Mouse (Mus musculus) MEL (cell line): Measurements from ENCODE around the gene Gm11060. TPM values are rescaled to one million over a fixed set of nuclear protein-coding genes. Genes with fewer than 3 reads are reported as not detected.

ENCODE experiments used
- DNase-seq: peaks from one replicate; pipeline ENCODE4 v3.0.0; 2011; ENCODE audit warnings: low read depth, low spot score
- H3K27ac ChIP-seq: 2 replicates; pipeline ENCODE4 v1.5.1; 2012; ENCODE audit warnings: low read depth, mild to moderate bottlenecking, control low read depth, low read length, moderate library complexity; ENCODE audit not compliant: control insufficient read depth
- H3K27me3 ChIP-seq, 2 experiments: fragments of 150-350 bp in 1 of 2; sonication (generic) in 1 of 2; 2 replicates each; pipeline ENCODE4 v1.6.1; 2012; ENCODE audit warnings: low read length in 2 of 2, mild to moderate bottlenecking in 2 of 2, improper control_type of control experiment in 1 of 2, moderate library complexity in 1 of 2; ENCODE audit not compliant: insufficient read depth in 2 of 2, control insufficient read depth in 1 of 2
- H3K36me3 ChIP-seq, 2 experiments: 2 replicates each; pipeline ENCODE4 v1.6.1; 2012 to 2014; ENCODE audit warnings: low read length in 2 of 2, improper control_type of control experiment in 1 of 2, inconsistent platforms in 1 of 2, mild to moderate bottlenecking in 1 of 2; ENCODE audit not compliant: insufficient read depth in 2 of 2, control insufficient read depth in 1 of 2
- H3K4me1 ChIP-seq, 2 experiments: fragments of 150-350 bp in 1 of 2; sonication (generic) in 1 of 2; 2 replicates each; pipeline ENCODE4 v1.6.1; 2012; ENCODE audit warnings: low read length in 2 of 2, improper control_type of control experiment in 1 of 2, mild to moderate bottlenecking in 1 of 2; ENCODE audit not compliant: insufficient read depth in 2 of 2, control insufficient read depth in 1 of 2
- H3K4me3 ChIP-seq, 2 experiments: fragments of 150-350 bp in 1 of 2; sonication (generic) in 1 of 2; 2 replicates each; pipeline ENCODE4 v1.5.1; 2012; ENCODE audit warnings: low read depth in 2 of 2, low read length in 2 of 2, mild to moderate bottlenecking in 2 of 2, moderate library complexity in 2 of 2, control low read depth in 1 of 2, improper control_type of control experiment in 1 of 2; ENCODE audit not compliant: control insufficient read depth in 1 of 2, insufficient read depth in 1 of 2
- H3K79me2 ChIP-seq: 2 replicates; pipeline ENCODE4 v1.6.1; 2012; ENCODE audit warnings: mild to moderate bottlenecking, low read length, moderate library complexity; ENCODE audit not compliant: control insufficient read depth, poor library complexity, insufficient read depth
- H3K9ac ChIP-seq: 2 replicates; pipeline ENCODE4 v1.6.1; 2012; ENCODE audit warnings: low read depth, mild to moderate bottlenecking, control low read depth, low read length, moderate library complexity; ENCODE audit not compliant: control insufficient read depth, poor library complexity, severe bottlenecking
- H3K9me3 ChIP-seq: fragments of 150-350 bp; sonication (generic); replicated peaks from 2 replicates; pipeline ENCODE4 v1.6.1; 2012; ENCODE audit warnings: mild to moderate bottlenecking, low read length, improper control_type of control experiment, moderate library complexity; ENCODE audit not compliant: insufficient read depth
- BHLHE40 ChIP-seq: IDR thresholded peaks from 2 replicates; pipeline ENCODE4 v1.6.1; 2012; ENCODE audit warnings: low read depth, mild to moderate bottlenecking, inconsistent platforms, low read length, improper control_type of control experiment, borderline replicate concordance
- CHD1 ChIP-seq: IDR thresholded peaks from 2 replicates; pipeline ENCODE4 v1.6.1; 2012; ENCODE audit warnings: low read depth, mild to moderate bottlenecking, inconsistent platforms, low read length, improper control_type of control experiment
- CHD2 ChIP-seq: IDR thresholded peaks from 2 replicates; pipeline ENCODE4 v1.6.1; 2011; ENCODE audit warnings: low read length, improper control_type of control experiment
- CTCF ChIP-seq, 3 experiments: IDR thresholded peaks in 2 of 3; conservative IDR thresholded peaks in 1 of 3; 2 replicates each; pipeline ENCODE4 v1.5.1; 2011 to 2012; ENCODE audit warnings: low read length in 3 of 3, low read depth in 2 of 3, mild to moderate bottlenecking in 2 of 3, improper control_type of control experiment in 1 of 3, inconsistent platforms in 1 of 3, mixed read lengths in 1 of 3, moderate library complexity in 1 of 3; ENCODE audit not compliant: control insufficient read depth in 1 of 3, insufficient read depth in 1 of 3, poor library complexity in 1 of 3, severe bottlenecking in 1 of 3
- ELF1 ChIP-seq: IDR thresholded peaks from 2 replicates; pipeline ENCODE4 v1.6.1; 2014; ENCODE audit warnings: low read depth, mild to moderate bottlenecking, inconsistent platforms, low read length, improper control_type of control experiment, moderate library complexity
- EP300 ChIP-seq, 2 experiments: IDR thresholded peaks; 2 replicates each; pipeline ENCODE4 v1.6.1; 2011; ENCODE audit warnings: improper control_type of control experiment in 2 of 2, low read length in 2 of 2, low read depth in 1 of 2, mild to moderate bottlenecking in 1 of 2
- GABPA ChIP-seq: IDR thresholded peaks from 2 replicates; pipeline ENCODE4 v1.6.1; 2012; ENCODE audit warnings: low read depth, mild to moderate bottlenecking, inconsistent platforms, low read length, improper control_type of control experiment, moderate library complexity
- GATA1 ChIP-seq: IDR thresholded peaks from 2 replicates; pipeline ENCODE4 v1.6.1; 2011; ENCODE audit warnings: low read depth, low read length, improper control_type of control experiment
- HCFC1 ChIP-seq: IDR thresholded peaks from 2 replicates; pipeline ENCODE4 v1.6.1; 2012; ENCODE audit warnings: low read depth, mild to moderate bottlenecking, inconsistent platforms, low read length, improper control_type of control experiment, moderate library complexity
- MAZ ChIP-seq: IDR thresholded peaks from 2 replicates; pipeline ENCODE4 v1.6.1; 2012; ENCODE audit warnings: low read depth, mild to moderate bottlenecking, inconsistent platforms, low read length, improper control_type of control experiment
- MYC ChIP-seq: IDR thresholded peaks from 2 replicates; pipeline ENCODE4 v1.6.1; 2011; ENCODE audit warnings: low read depth, mild to moderate bottlenecking, low read length, improper control_type of control experiment, moderate library complexity
- NELFE ChIP-seq: IDR thresholded peaks from 2 replicates; pipeline ENCODE4 v1.6.1; 2011; ENCODE audit warnings: low read depth, low read length, improper control_type of control experiment
- NRF1 ChIP-seq: IDR thresholded peaks from 2 replicates; pipeline ENCODE4 v1.6.1; 2014; ENCODE audit warnings: low read depth, mild to moderate bottlenecking, inconsistent platforms, low read length, improper control_type of control experiment, moderate library complexity; ENCODE audit not compliant: poor library complexity, insufficient read depth, severe bottlenecking
- POLR2AphosphoS5 ChIP-seq: IDR thresholded peaks from 2 replicates; pipeline ENCODE4 v1.6.1; 2012; ENCODE audit warnings: low read depth, borderline replicate concordance, mild to moderate bottlenecking, inconsistent platforms, low read length, moderate library complexity, mixed read lengths
- USF1 ChIP-seq: IDR thresholded peaks from 2 replicates; pipeline ENCODE4 v1.6.1; 2014; ENCODE audit warnings: low read depth, mild to moderate bottlenecking, inconsistent platforms, low read length, improper control_type of control experiment, moderate library complexity
- USF2 ChIP-seq, 2 experiments: IDR thresholded peaks; 2 replicates each; pipeline ENCODE4 v1.6.1; 2011 to 2012; ENCODE audit warnings: improper control_type of control experiment in 2 of 2, low read length in 2 of 2, borderline replicate concordance in 1 of 2, inconsistent platforms in 1 of 2, low read depth in 1 of 2, mild to moderate bottlenecking in 1 of 2; ENCODE audit not compliant: insufficient read depth in 1 of 2
- ZMIZ1 ChIP-seq: IDR thresholded peaks from 2 replicates; pipeline ENCODE4 v1.6.1; 2012; ENCODE audit warnings: low read depth, mild to moderate bottlenecking, inconsistent platforms, low read length, improper control_type of control experiment, moderate library complexity
- ZNF384 ChIP-seq: IDR thresholded peaks from 2 replicates; pipeline ENCODE4 v1.6.1; 2012; ENCODE audit warnings: low read depth, mild to moderate bottlenecking, inconsistent platforms, low read length, improper control_type of control experiment
- polyA plus RNA-seq, 2 experiments: library from polyadenylated mRNA; stranded (reverse) in 1 of 2; unstranded in 1 of 2; fragments of >175 nt in 1 of 2; fragments of >200 nt in 1 of 2; gene quantifications; 2 replicates each; pipeline versions ENCODE4 v1.2.1 to v1.2.4; 2012; ENCODE audit warnings: low replicate concordance in 2 of 2, low read depth in 1 of 2; ENCODE audit not compliant: insufficient read length in 2 of 2, insufficient read depth in 1 of 2, missing spikeins in 1 of 2
- total RNA-seq: library from RNA; depleted of rRNA; stranded (reverse); fragments of 300-350 nt; gene quantifications from 2 replicates; pipeline ENCODE4 v1.2.3, GENCODE M21; 2012

Gene Gm11060
- total and polyA plus RNA-seq, 3 experiments, result not detected

GRCm38 (mm10) chr2:105086081-105086480 is 5.7 kb upstream of the Gm11060 start:
- peaks cover 0 to 3% of the 10 kb centered on the region in 2 experiments; a peak in 2 of 4 replicates for H3K27me3 ChIP-seq

GRCm38 (mm10) chr2:105088005-105088404 is 3.8 kb upstream of the Gm11060 start:
- no peak for DNase-seq
- no peaks in the 10 kb centered on the region for H3K36me3 ChIP-seq
- TF ChIP-seq ZNF384, result no peak
- TF ChIP-seq, all 39 proteins: peak for 0

More at GRCm38 (mm10) chr2:105086081-105086480, 5.7 kb upstream of the Gm11060 start:
- no peaks in the 10 kb centered on the region for H3K36me3 ChIP-seq
- DNase-seq, result no peak
- TF ChIP-seq NRF1 (no peak), ELF1 (no peak), NELFE (no peak), MAZ (no peak), CHD2 (no peak), USF1 (no peak), EP300 (IDR thresholded peaks at IDR 0.05; ENCODE audit: low read depth in 1 of 2, low read length in 2 of 2) (no peak), POLR2AphosphoS5 (no peak), HCFC1 (no peak), GATA1 (no peak), ZMIZ1 (no peak), CHD1 (no peak), MYC (no peak), CTCF (IDR thresholded peaks at IDR 0.05 in 2 of 3, conservative IDR thresholded peaks at IDR 0.05 in 1 of 3; ENCODE audit: control insufficient read depth in 1 of 3, insufficient read depth in 1 of 3, low read depth in 2 of 3, low read length in 3 of 3, poor library complexity in 1 of 3, severe bottlenecking in 1 of 3) (no peak), USF2 (IDR thresholded peaks at IDR 0.05; ENCODE audit: borderline replicate concordance in 1 of 2, insufficient read depth in 1 of 2, low read depth in 1 of 2, low read length in 2 of 2) (no peak), GABPA (no peak), BHLHE40 (no peak)
- TF ChIP-seq, all 39 proteins: peak for 0
- H3K9ac ChIP-seq, result no peak overlapping the region
- H3K4me1 ChIP-seq, result no peaks in the 10 kb centered on the region
- no peaks in the 10 kb centered on the region for H3K79me2 ChIP-seq
- no peak overlapping the region for H3K27ac ChIP-seq
- H3K4me3 ChIP-seq, result no peak overlapping the region
- H3K9me3 ChIP-seq, result no peaks in the 10 kb centered on the region

More at GRCm38 (mm10) chr2:105088005-105088404, 3.8 kb upstream of the Gm11060 start:
- no peaks in the 10 kb centered on the region for H3K9me3 ChIP-seq
- no peaks in the 10 kb centered on the region for H3K79me2 ChIP-seq
- no peak overlapping the region for H3K27ac ChIP-seq
- peaks cover 0 to 2% of the 10 kb centered on the region in 2 experiments; a peak in 2 of 4 replicates for H3K27me3 ChIP-seq
- no peak overlapping the region for H3K9ac ChIP-seq
- no peak overlapping the region for H3K4me3 ChIP-seq
- no peaks in the 10 kb centered on the region for H3K4me1 ChIP-seq
